Mouse (Mus musculus): Measurements from ENCODE around the gene Myof.

Myof gene

DNA sequence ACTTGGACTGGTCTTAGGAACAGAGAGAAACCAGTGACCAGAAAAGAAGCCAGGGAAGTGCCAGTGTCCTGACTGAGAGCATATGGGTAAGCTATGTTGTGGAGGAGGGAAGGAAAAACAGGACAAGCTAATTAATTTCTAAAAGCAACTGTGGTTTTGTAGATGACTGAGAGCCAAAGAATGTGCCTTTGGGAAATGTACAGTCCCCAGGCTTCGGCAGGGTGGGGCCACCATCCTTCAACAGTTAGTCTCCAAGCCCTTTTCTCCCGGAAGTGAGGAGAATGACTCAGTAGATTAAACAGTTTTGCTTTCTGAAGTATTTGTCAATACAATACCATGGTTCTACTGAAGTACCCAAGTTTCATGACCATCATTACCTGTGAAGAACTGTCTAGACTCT, 5.1 kb downstream of the Myof start:
- no peak for DNase-seq

- DNase-seq: no peak
Observed at GRCm38 (mm10) chr19:38035766-38036165, 7.6 kb downstream of the Myof start.

DNA sequence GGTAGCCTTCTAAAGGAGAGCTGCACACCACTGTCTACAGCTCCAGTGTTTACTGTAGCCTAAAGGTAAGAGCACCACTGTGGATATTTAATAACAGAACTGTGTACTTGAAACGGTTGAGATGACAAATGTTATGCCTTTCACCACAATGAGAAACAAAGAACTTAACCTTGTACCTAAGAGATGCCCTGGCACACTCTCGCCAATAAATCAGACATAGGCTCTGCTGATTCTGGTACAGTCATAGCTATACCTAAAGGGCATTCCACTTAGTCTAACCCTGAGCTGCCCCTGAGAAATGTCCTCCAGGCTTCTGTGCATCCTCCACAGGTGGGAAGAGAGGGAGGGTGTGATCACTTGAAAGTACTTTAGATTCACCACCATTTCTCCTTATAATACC, 8.7 kb downstream of the Myof start:
- no peak for DNase-seq

DNA sequence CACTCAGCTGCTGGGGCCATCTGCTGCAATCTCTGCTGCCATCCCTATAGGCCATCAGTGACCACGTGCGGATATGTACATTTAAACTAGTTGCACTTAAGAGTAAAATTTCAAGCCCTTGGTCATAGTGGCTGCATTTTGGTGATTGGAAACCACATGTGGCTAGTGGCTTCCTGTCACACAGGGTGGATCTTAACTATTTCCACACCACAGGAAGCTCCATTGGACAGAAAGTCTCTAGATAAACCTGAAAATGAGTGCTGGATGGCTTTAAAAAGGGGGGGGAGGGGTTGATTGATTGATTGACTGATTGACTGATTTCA, 9.7 kb downstream of the Myof start:
- DNase-seq: no peak

DNA sequence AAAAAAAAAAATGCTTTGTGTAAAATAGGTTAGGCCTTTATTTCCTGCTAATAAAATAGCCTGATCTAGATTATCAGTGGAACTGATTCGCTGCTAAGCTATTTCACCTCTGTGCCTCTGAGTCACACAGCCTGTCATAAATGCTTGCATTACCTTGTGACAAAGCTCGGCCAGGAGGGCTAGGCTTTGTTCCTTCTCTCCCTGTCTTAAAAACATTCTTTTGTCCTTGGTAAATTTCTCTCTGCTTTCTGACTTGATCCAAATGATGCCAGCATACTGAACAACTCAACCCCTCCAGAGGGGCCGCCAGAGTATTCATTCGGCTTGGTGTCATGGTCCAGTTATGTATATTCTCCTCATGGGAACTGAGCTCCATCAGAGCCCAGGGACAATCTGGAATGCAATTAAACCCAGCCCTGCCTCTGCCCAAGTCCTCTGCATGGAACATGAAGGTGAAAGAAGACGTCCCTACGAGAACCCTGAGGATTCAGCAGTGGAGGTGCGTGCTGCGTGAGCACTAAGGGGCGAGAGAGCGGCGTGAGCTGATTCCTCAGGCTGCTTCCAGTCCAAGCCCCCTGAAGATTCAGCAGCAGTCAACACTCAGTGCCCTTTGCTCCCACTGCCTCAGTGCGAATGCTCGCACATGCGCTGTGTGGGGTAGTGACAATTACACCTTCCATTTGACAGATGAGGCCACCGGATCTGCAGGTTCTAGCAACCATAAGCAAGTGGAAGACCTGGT, 10.2 kb downstream of the Myof start:
- no peak for DNase-seq

DNA sequence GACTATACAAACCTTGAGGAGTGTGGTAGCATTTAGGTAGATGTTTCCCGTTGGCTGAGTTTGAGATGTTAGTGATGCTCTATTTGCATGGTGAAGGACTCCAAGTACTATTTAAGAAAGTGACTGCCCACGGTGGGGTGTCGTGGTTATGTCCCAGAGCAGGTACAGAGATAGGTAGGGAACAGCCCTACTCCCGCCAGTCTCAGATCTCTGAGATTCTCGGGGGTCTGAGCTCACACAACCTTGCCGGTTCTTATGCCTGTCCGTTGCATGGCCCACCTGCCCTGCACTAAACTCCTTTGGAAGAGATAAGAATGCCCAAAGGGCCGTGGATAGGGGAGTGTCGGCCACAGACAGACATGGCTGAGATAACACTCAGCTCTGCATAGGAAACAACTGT, 12.2 kb downstream of the Myof start:
- no peak for DNase-seq

- peak; percentile 85 for DNase-seq
Observed at GRCm38 (mm10) chr19:38030673-38031137, 12.7 kb downstream of the Myof start.

DNA sequence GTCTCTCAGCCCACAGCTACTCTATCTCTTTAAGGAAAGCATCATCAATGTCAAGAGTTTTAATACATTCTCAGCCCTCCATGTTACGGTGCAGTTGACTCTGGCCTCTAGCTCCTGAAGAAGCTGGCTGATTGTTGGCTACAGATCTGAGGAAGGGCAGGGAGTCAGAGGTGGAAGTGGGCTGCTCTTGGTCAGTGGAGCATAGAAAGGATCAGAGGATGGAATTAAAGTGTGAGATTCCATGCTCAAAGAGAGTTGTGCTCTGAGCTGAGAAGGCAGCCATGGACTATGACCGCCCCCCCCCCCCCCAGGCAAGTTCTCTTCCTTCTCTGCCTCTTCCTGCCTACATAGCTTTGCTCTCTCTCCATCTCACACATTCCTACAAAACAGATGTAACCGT, 13.5 kb downstream of the Myof start:
- peak in 1 of 2 experiments; percentile 57 for DNase-seq

DNA sequence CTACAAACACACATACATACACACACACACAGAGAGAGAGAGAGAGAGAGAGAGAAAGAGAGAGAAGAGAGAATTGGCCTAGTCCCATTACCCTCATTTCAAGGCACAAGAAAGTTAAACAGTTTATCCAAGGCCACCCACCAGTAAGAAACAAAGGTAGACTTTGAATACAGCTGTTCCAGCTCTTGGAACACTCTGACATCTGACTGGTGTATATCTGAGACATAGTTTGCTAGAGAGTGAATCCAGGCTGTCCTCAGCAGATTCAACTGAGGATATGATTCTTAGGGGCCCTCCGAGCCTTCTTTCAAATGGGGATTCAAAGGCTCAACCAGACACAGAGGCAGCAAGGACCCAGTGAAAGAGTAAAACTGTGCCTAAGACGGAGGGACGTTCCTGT, 14.1 kb downstream of the Myof start:
- DNase-seq: no peak

DNA sequence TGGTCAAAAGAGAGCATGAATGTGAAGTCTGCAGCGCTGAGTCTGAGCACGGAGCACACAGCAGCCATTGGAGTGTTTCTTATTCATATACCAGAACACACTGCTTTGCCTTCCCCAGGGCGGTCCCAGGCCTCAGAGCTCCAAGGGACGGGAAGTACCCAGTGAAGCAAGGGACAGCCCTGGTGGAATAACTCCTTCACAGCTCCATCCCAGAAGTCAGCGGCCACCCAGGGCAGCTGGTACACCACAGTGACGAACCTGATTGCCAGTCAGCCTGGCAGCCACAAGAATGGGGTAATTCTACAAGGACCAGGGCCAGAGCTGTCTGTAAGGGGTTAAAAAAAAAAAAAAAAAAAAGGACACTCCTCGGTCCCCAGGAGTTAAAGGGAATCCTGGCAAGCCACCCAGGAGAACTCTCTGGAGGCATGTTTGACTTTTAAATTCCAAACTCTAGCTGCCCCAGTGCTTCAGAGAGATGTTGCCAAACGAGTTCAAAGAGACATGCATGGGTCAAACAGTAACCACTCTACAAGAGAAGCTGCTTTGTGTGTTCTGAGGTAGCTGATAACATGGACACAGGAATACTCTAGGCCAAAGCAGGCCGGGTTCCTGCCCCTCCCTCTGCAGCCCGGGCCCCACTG, 15.4 kb downstream of the Myof start:
- peak; percentile 66 to 80 for DNase-seq

DNA sequence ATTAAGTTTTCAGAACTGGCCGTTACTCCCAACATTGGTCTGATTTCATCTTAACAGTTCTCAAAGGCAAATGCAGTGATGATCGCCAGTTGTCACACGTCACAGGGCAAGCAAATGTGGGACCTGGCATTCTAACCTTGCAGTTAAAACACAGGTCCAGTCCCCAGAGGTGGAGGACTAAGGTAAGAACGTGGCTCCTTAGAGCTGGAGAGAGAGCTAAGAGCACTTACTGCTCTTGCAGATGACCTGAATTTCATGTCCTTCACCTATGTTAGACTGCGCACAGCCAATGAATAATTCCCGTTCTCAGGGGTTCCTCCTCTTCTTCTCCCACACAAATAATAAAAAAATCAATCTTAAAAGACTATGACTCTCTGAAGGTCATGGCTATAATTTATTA, 16.0 kb downstream of the Myof start:
- DNase-seq: no peak

GRCm38 (mm10) chr19:38026211-38026624, 17.2 kb downstream of the Myof start:
- DNase-seq: peak; percentile 52 to 57

- peak; percentile 67 to 92 for DNase-seq
Observed at GRCm38 (mm10) chr19:38025254-38026041, 17.9 kb downstream of the Myof start.

- no peak for DNase-seq
Observed at GRCm38 (mm10) chr19:38023603-38024002, 19.8 kb downstream of the Myof start.

DNA sequence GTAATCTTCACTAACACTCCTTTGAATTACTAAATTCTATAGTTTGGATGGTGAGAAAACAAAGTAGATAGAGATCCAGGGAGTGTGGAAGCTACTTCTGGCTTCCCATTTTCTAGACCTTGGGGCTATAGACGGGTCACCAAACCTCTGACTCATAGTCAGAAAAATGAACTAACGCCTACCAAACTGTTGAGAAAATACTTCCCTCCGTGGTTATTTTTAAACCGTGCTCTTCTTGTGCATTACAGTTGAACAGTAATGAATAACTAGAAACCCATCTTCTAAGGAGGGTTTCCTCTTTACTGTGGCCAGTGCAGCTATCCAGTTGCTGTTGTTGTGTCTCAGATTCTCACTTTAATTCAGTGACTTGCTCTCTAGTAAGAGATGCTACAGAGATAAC, 20.7 kb downstream of the Myof start:
- no peak for DNase-seq

- DNase-seq: no peak
Observed at GRCm38 (mm10) chr19:38015873-38016254, 27.5 kb downstream of the Myof start.

- peak; percentile 77 to 89 for DNase-seq
Observed at GRCm38 (mm10) chr19:38015180-38015872, 28.1 kb downstream of the Myof start.

DNA sequence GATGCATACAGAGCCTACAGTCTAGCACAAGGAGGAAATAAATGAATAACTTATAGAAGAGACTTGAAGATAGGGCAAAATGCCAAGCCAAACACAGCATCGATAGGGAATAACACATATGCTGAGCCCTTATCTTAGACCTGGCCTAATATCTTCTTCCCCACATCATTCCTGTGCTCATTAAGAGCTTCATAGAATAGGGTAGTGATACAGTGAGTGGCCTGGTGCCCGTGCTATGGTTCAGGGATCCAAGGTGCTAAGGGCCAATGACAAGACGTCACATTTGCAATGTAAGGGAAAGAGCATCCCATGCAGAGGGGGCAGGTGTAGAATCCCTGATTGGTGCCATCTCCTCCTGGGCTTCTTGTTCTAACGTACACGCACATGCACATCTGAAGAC, 28.9 kb downstream of the Myof start:
- DNase-seq: no peak

GRCm38 (mm10) chr19:38011379-38011778, 32.0 kb downstream of the Myof start:
- DNase-seq: no peak

GRCm38 (mm10) chr19:38004809-38005380, 38.5 kb downstream of the Myof start:
- DNase-seq: peak in 1 of 2 experiments; percentile 41

GRCm38 (mm10) chr19:38003671-38004521, 39.5 kb downstream of the Myof start:
- DNase-seq: peak in 1 of 2 experiments; percentile 12

GRCm38 (mm10) chr19:38002816-38003215, 40.6 kb downstream of the Myof start:
- DNase-seq: no peak
